Mouse (Mus musculus): ENCODE results near the gene Sorbs2.
A peak's percentile ranks its signal among the peaks of the same experiment; 100 is the strongest.

The Sorbs2 gene

GRCm38 (mm10) chr8:45734071-45734470, 226.5 kb downstream of the Sorbs2 start:
- no peak for ATAC-seq (ENCODE audit: insufficient number of reproducible peaks, low FRiP score, low TSS enrichment)

GRCm38 (mm10) chr8:45737266-45737665, 229.7 kb downstream of the Sorbs2 start:
- ATAC-seq (ENCODE audit: insufficient number of reproducible peaks, low FRiP score, low TSS enrichment) = no peak

GRCm38 (mm10) chr8:45743326-45743725, 235.7 kb downstream of the Sorbs2 start:
- no peak for ATAC-seq (ENCODE audit: insufficient number of reproducible peaks, low FRiP score, low TSS enrichment)

- ATAC-seq (ENCODE audit: insufficient number of reproducible peaks, low FRiP score, low TSS enrichment) = no peak
Measured at GRCm38 (mm10) chr8:45743739-45744138, 236.2 kb downstream of the Sorbs2 start.

- ATAC-seq (ENCODE audit: insufficient number of reproducible peaks, low FRiP score, low TSS enrichment) = no peak
Measured at GRCm38 (mm10) chr8:45751512-45752502, 244.2 kb downstream of the Sorbs2 start.

GRCm38 (mm10) chr8:45755482-45755881, 247.9 kb downstream of the Sorbs2 start:
- ATAC-seq (ENCODE audit: insufficient number of reproducible peaks, low FRiP score, low TSS enrichment) = no peak

- ATAC-seq (ENCODE audit: insufficient number of reproducible peaks, low FRiP score, low TSS enrichment) = no peak
Measured at GRCm38 (mm10) chr8:45755972-45756371, 248.4 kb downstream of the Sorbs2 start.

- ATAC-seq (ENCODE audit: insufficient number of reproducible peaks, low FRiP score, low TSS enrichment) = no peak
Measured at GRCm38 (mm10) chr8:45760622-45761021, 253.0 kb downstream of the Sorbs2 start.

- ATAC-seq (ENCODE audit: insufficient number of reproducible peaks, low FRiP score, low TSS enrichment) = no peak
Measured at GRCm38 (mm10) chr8:45761053-45761452, 253.5 kb downstream of the Sorbs2 start.

GRCm38 (mm10) chr8:45762982-45763689, 255.5 kb downstream of the Sorbs2 start:
- no peak for ATAC-seq (ENCODE audit: insufficient number of reproducible peaks, low FRiP score, low TSS enrichment)

- no peak for ATAC-seq (ENCODE audit: insufficient number of reproducible peaks, low FRiP score, low TSS enrichment)
Measured at GRCm38 (mm10) chr8:45763690-45764342, 256.2 kb downstream of the Sorbs2 start.

GRCm38 (mm10) chr8:45766138-45766537, 258.6 kb downstream of the Sorbs2 start:
- no peak for ATAC-seq (ENCODE audit: insufficient number of reproducible peaks, low FRiP score, low TSS enrichment)

- ATAC-seq (ENCODE audit: insufficient number of reproducible peaks, low FRiP score, low TSS enrichment) = no peak
Measured at GRCm38 (mm10) chr8:45774841-45775240, 267.3 kb downstream of the Sorbs2 start.

GRCm38 (mm10) chr8:45775481-45775880, 267.9 kb downstream of the Sorbs2 start:
- no peak for ATAC-seq (ENCODE audit: insufficient number of reproducible peaks, low FRiP score, low TSS enrichment)

GRCm38 (mm10) chr8:45776366-45776765, 268.8 kb downstream of the Sorbs2 start:
- ATAC-seq (ENCODE audit: insufficient number of reproducible peaks, low FRiP score, low TSS enrichment) = no peak

- no peak for ATAC-seq (ENCODE audit: insufficient number of reproducible peaks, low FRiP score, low TSS enrichment)
Measured at GRCm38 (mm10) chr8:45776977-45777376, 269.4 kb downstream of the Sorbs2 start.

- ATAC-seq (ENCODE audit: insufficient number of reproducible peaks, low FRiP score, low TSS enrichment) = no peak
Measured at GRCm38 (mm10) chr8:45780585-45780984, 273.0 kb downstream of the Sorbs2 start.

GRCm38 (mm10) chr8:45788610-45789009, 281.0 kb downstream of the Sorbs2 start:
- ATAC-seq (ENCODE audit: insufficient number of reproducible peaks, low FRiP score, low TSS enrichment) = no peak

- ATAC-seq (ENCODE audit: insufficient number of reproducible peaks, low FRiP score, low TSS enrichment) = no peak
Measured at GRCm38 (mm10) chr8:45794847-45795246, 287.3 kb downstream of the Sorbs2 start.

GRCm38 (mm10) chr8:45796331-45796740, 288.7 kb downstream of the Sorbs2 start:
- ATAC-seq (ENCODE audit: insufficient number of reproducible peaks, low FRiP score, low TSS enrichment) = peak; percentile 79

GRCm38 (mm10) chr8:45799517-45799916, 291.9 kb downstream of the Sorbs2 start:
- ATAC-seq (ENCODE audit: insufficient number of reproducible peaks, low FRiP score, low TSS enrichment) = no peak

Measured in cerebellum, adult (tissue).